Mouse (Mus musculus) forebrain, embryonic 11.5 days (tissue): Measurements from ENCODE around the gene Myom1. TPM values are rescaled to one million over a fixed set of nuclear protein-coding genes. Genes with fewer than 3 reads are reported as not detected.

Experiments
- ATAC-seq: fragments of 200-750 bp; cut with Nextera tagmentation; replicated peaks from 2 replicates; pipeline ENCODE4 v1.8.0; 2017; ENCODE audit warnings: moderate TSS enrichment; ENCODE audit not compliant: low FRiP score
- DNase-seq: peaks from one replicate; pipeline ENCODE4 v3.0.0-alpha.2; 2017; ENCODE audit warnings: low spot score
- H3K27ac ChIP-seq: fragments of 300-500 bp; sonication (generic); 2 replicates; pipeline ENCODE4 v1.5.1; 2014; ENCODE audit warnings: low read depth, low read length
- H3K27me3 ChIP-seq: fragments of 300-500 bp; sonication (generic); 2 replicates; pipeline ENCODE4 v1.6.1; 2014; ENCODE audit warnings: mild to moderate bottlenecking, low read length, mixed read lengths; ENCODE audit not compliant: control insufficient read depth, insufficient read depth
- H3K36me3 ChIP-seq: fragments of 300-500 bp; sonication (generic); 2 replicates; pipeline ENCODE4 v1.6.1; 2014; ENCODE audit warnings: mild to moderate bottlenecking, low read length, moderate library complexity, mixed read lengths; ENCODE audit not compliant: control insufficient read depth, insufficient read depth
- H3K4me1 ChIP-seq: fragments of 300-500 bp; sonication (generic); replicated peaks from 2 replicates; pipeline ENCODE4 v1.6.1; 2014; ENCODE audit warnings: low read length, mixed read lengths; ENCODE audit not compliant: control insufficient read depth, insufficient read depth
- H3K4me2 ChIP-seq: fragments of 300-500 bp; sonication (generic); 2 replicates; pipeline ENCODE4 v1.6.1; 2014; ENCODE audit warnings: low read depth, mild to moderate bottlenecking, low read length, moderate library complexity, mixed read lengths; ENCODE audit not compliant: severe bottlenecking
- H3K4me3 ChIP-seq: fragments of 300-500 bp; sonication (generic); 2 replicates; pipeline ENCODE4 v1.5.1; 2014; ENCODE audit warnings: low read depth, low read length
- H3K9ac ChIP-seq: fragments of 300-500 bp; sonication (generic); 2 replicates; pipeline ENCODE4 v1.6.1; 2014; ENCODE audit warnings: low read length
- H3K9me3 ChIP-seq: fragments of 300-500 bp; sonication (generic); 2 replicates; pipeline ENCODE4 v1.6.1; 2016; ENCODE audit warnings: low read length, mixed read lengths; ENCODE audit not compliant: control insufficient read depth
- WGBS: fragments of 180-500 bp; shearing (Covaris S2); extraction: QIAGEN DNeasy Blood & Tissue Kit; methylation state at CpG from one replicate; pipeline ENCODE4 v1.1.7; 2014; 5-methylcytosine and 5-hydroxymethylcytosine counted together
- polyA plus RNA-seq: library from polyadenylated mRNA; unstranded; fragments of >200 nt; fragmentation: Nextera tagmentation; extraction: Ambion mirVana; gene quantifications from 2 replicates; pipeline ENCODE4 v1.2.1, GENCODE M21; 2014

Gene Myom1
- polyA plus RNA-seq, 1 experiment from 2014 or later, result 4.0 TPM

DNA sequence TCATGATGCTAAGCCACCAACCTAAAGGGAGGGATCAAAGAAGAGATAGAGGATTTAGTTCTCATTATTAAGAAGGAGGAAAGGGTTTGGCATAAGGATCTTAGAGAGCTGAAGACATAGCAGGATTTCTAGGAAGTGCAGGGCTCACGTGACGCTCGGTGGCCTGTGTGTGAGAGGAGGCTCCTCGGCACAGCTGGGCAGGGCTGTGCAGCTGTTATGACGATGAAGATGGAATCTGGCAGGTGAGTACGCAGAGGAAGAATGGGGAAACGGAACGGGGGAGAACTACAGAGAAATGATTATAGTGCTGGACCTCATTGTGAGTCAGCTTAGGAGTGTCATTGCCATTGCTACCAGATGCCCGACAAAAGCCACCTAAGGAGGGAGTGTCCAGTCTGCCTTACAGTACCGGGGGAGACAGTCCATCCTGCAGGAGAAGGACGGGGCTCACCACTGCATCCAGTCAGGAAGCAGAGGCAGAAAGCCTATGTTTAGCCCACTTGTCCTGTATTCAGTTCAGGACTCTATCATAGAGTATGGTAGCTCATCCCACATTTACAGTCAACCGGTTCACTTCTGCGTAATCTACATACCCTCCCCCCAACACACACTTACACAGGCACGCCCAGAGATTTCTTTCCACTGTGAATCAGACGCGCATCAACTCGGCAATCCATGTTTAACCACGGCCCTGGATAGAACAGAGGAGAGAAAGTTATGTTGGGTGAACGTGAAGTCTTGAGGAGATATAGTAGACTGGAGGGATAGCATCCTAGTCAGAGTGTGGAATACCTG, 142.1 kb downstream of the Myom1 start:
- Histone ChIP-seq H3K9me3 (no peaks in the 10 kb centered on the region), H3K27me3 (no peaks in the 10 kb centered on the region), H3K36me3 (no peaks in the 10 kb centered on the region), H3K27ac (no peak overlapping the region), H3K9ac (no peak overlapping the region), H3K4me3 (no peak overlapping the region), H3K4me2 (no peak overlapping the region), H3K4me1 (no peaks in the 10 kb centered on the region)
- WGBS, result 92% methylated on average over 19 of the region's 19 CpGs
- no peak for ATAC-seq
- no peak for DNase-seq

DNA sequence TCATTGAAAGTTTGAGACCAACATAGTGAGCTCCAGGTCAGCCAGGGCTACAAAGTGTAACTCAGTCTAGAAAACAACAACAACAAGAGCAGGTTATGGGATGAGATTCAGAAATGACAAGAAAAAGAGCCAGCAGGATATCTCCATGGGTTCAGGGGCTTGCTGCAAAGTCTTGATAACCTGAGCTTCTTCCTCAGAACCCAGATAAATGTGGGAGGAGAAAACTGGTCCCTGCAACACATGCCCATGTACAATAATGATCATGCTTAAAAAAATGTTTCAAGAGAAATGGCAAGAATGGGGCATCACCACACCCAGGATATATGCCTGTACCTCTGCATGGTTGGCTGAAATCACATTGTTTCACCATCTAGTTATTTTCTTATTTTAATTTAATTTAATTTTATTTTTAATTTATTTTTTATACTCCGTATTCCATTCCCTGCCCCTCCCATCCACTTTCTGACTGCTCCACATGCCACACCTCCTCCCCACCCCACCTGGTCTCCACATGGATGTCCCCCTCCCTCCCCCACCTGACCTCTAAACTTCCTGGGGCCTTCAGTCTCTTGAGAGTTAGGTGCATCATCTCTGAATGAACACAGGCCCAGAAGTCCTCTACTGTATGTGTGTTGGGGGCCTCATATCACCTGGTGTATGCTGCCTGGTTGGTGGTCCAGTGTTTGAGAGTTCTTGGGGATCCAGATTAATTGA, 143.0 kb downstream of the Myom1 start:
- H3K4me3 ChIP-seq, result no peak overlapping the region
- no peak for ATAC-seq
- 93% methylated on average over 1 of the region's 1 CpGs for WGBS

DNA sequence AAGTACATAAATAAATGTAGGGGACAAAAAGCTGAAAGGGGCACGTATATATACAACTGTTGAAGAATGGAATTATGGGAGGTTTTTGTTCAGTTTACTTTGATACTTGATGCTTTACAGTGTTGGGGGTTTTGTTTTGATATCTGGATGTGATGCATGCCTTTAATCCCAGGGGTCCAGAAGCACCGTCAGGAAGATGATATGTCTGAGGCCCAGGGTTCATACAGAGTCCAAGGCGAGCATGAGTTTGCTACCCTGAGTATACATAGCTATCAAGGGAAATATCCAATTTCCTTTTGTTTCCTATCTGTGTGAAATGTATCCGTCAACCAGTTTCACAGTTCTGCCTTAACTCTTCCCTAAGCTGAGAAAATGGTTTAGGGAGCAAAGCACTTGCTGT, 150.9 kb downstream of the Myom1 start:
- Histone ChIP-seq H3K4me3 (no peak overlapping the region), H3K4me1 (no peaks in the 10 kb centered on the region), H3K9ac (no peak overlapping the region), H3K27me3 (no peaks in the 10 kb centered on the region), H3K4me2 (no peak overlapping the region), H3K36me3 (no peaks in the 10 kb centered on the region), H3K9me3 (no peaks in the 10 kb centered on the region), H3K27ac (no peak overlapping the region)
- DNase-seq (no peak), ATAC-seq (no peak)
- 73% methylated on average over 4 of the region's 4 CpGs for WGBS

More for the DNA sequence above, 143.0 kb downstream of the Myom1 start:
- no peak overlapping the region for H3K4me2 ChIP-seq
- no peak for DNase-seq
- H3K36me3 ChIP-seq, result no peaks in the 10 kb centered on the region
- no peaks in the 10 kb centered on the region for H3K4me1 ChIP-seq
- H3K9ac ChIP-seq, result no peak overlapping the region
- no peaks in the 10 kb centered on the region for H3K9me3 ChIP-seq
- H3K27me3 ChIP-seq, result no peaks in the 10 kb centered on the region
- no peak overlapping the region for H3K27ac ChIP-seq

DNA sequence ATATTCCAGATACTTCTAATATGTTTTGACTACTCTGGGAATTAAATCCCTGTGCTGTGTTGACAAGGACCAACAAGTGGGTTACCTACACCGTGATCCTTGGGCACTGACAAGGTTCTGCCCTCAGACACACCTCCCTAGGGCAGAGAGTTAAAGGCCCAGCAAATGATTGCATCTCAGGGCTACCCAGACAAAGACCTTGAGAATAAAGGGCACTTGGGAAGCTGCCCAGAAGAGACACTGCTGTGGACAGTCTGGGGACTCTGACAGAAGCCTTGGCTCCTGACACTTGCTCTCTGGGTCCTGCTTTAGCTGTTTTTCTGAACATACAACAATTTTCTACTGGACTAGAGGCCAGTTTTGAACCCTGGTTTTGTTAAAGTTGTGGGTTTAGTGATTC, 152.8 kb downstream of the Myom1 start:
- H3K36me3 ChIP-seq, result no peaks in the 10 kb centered on the region
- no peak overlapping the region for H3K4me2 ChIP-seq
- WGBS, result 44% methylated on average over 1 of the region's 1 CpGs
- no peak for DNase-seq
- no peak overlapping the region for H3K4me3 ChIP-seq
- no peaks in the 10 kb centered on the region for H3K9me3 ChIP-seq
- peaks cover 6% of the 10 kb centered on the region; the same call in 1 of the 2 replicates for H3K4me1 ChIP-seq
- H3K27me3 ChIP-seq, result no peaks in the 10 kb centered on the region
- H3K9ac ChIP-seq, result no peak overlapping the region
- no peak overlapping the region for H3K27ac ChIP-seq
- ATAC-seq, result no peak

DNA sequence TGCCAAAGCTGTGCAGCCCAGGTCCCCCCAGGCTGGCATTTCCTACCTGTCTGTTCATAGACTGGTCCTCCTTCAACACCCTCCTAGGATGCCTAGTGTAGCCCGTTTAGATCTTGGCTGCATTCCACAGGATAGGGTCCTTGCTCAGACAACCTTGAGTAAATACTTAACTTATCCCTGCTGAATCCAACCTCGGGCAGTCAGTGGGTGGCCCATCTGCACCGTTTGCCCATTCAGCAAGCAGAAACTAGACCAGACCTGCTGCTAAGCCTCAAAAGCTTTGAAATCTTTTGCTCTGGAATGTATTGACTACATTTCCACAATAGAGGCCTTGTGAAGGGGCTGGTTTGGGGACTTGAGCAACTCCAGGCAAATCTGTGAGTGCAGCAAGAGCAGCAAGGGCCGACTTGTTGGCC, 156.7 kb downstream of the Myom1 start:
- no peak overlapping the region for H3K9ac ChIP-seq
- no peaks in the 10 kb centered on the region for H3K36me3 ChIP-seq
- no peak overlapping the region; the same call in 1 of the 2 replicates for H3K27ac ChIP-seq
- no peaks in the 10 kb centered on the region for H3K27me3 ChIP-seq
- DNase-seq (peak; percentile 65), ATAC-seq (peak; percentile 27; the same call in 1 of the 2 replicates)
- no peak overlapping the region for H3K4me2 ChIP-seq
- no peaks in the 10 kb centered on the region for H3K9me3 ChIP-seq
- no peak overlapping the region for H3K4me3 ChIP-seq
- H3K4me1 ChIP-seq, result peaks cover 6% of the 10 kb centered on the region; the same call in 1 of the 2 replicates
- WGBS, result 5% methylated on average over 4 of the region's 4 CpGs

DNA sequence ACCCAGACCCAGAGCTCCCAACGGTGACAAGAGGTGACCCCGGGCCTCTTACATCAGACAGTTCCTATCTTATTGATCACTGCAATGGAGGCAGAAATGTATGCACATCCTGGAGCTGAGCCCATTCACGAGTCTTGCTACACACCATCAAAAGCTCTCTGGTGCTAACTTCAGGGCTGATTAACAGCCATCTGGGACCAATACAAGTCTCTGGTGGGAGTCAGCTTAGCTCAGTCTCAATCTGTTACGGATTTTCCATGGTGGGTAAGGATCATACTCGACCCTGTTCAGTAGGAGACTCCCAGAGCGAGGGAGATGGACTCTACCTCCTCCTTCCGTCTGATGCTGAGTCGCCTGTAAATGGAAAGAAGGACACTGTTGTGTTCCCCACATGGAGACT, 157.3 kb downstream of the Myom1 start:
- Histone ChIP-seq H3K27me3 (no peaks in the 10 kb centered on the region), H3K4me1 (peaks cover 6% of the 10 kb centered on the region; the same call in 1 of the 2 replicates), H3K4me2 (no peak overlapping the region), H3K4me3 (no peak overlapping the region), H3K9ac (no peak overlapping the region), H3K36me3 (no peaks in the 10 kb centered on the region), H3K9me3 (no peaks in the 10 kb centered on the region), H3K27ac (no peak overlapping the region)
- WGBS, result 65% methylated on average over 8 of the region's 8 CpGs
- ATAC-seq (no peak), DNase-seq (no peak)

DNA sequence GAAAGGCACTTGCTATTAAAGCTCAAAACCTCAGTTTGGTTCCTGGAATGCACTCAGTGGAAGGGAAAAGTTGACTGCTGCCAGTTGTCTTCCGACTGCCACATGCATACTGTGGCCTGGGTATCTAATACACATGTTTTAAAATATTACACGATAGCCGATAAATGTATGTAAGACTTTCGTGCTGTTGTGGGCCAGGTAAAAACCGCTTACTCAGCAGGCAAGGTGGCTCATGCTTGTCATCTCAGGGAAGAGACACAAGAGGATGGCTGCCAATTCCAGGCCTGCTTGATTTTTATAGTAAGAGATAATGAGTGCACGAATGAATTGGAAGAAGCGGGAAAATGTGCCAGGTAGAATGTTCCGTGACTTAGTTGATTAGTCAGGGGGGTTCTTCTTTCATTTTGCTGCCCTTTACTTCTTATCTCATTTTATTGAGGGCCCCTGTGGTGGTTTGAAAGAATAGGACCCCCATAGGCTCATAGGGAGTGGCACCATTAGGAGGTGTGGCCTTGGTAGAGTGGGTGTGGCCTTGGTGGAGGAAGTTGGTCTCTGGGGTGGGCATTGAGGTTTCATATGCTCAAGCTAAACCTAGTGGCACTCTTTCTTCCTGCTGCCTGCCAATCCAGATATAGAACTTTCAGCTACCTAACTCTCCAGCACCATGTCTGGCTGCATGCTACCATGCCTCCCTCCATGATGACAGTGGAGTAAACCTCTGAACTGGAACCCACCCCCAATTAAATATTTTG, 158.0 kb downstream of the Myom1 start:
- no peak overlapping the region for H3K4me2 ChIP-seq
- H3K9me3 ChIP-seq, result no peaks in the 10 kb centered on the region
- DNase-seq, result no peak
- H3K27me3 ChIP-seq, result no peaks in the 10 kb centered on the region
- WGBS, result 93% methylated on average over 8 of the region's 8 CpGs
- no peaks in the 10 kb centered on the region for H3K36me3 ChIP-seq
- H3K9ac ChIP-seq, result no peak overlapping the region
- H3K27ac ChIP-seq, result no peak overlapping the region
- ATAC-seq, result no peak
- H3K4me1 ChIP-seq, result peaks cover 6% of the 10 kb centered on the region; the same call in 1 of the 2 replicates
- no peak overlapping the region for H3K4me3 ChIP-seq

DNA sequence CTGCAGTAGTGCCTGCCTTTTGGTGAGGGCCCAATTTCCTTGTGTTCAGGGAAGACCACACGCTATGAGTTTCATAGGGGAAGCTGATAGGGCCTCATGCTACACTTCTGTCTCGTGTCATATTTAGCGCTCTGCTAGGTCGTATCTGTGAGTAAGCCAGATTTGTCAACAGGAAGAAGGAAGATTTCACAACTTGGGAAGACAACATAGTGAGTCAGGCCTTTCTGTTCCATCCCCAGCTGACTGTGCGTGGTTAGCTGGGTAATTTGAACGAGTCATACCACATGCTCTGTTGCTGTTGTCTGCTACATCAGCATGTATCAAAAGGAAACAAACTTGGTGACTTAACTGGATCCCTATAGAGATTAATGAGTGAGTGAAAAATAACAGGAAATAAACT, 162.6 kb downstream of the Myom1 start:
- Histone ChIP-seq H3K4me3 (no peak overlapping the region), H3K4me1 (no peaks in the 10 kb centered on the region), H3K4me2 (no peak overlapping the region), H3K9ac (no peak overlapping the region), H3K27ac (no peak overlapping the region), H3K36me3 (no peaks in the 10 kb centered on the region), H3K9me3 (no peaks in the 10 kb centered on the region), H3K27me3 (no peaks in the 10 kb centered on the region)
- DNase-seq (no peak), ATAC-seq (no peak)
- WGBS, result 86% methylated on average over 6 of the region's 6 CpGs
